In genomic region chr9:120360397-120361177, GRCm38 (mm10) we compare ENCODE assay signal across 9 mouse cellular contexts. TPM values are rescaled to one million over a fixed set of nuclear protein-coding genes. Genes with fewer than 3 reads are reported as not detected.
A peak's percentile ranks its signal among the peaks of the same experiment; 100 is the strongest.
DNase-seq lines count a peak whose midpoint lies in the region; ATAC-seq lines count a peak whose summit lies in the region.
"Had no signal": no experiment of that assay in that cellular context is flagged by ENCODE, and none has a peak within 500 bp of the region (broad histone marks: within the 10 kb centered on the region; RNA-seq: fewer than 3 reads in every experiment).

No protein-coding gene starts in this region.

- peaks cover 11% of the 10 kb centered on the region for H3K4me1 ChIP-seq in megakaryocyte, embryonic 14.5 days
- H3K4me1 ChIP-seq in stomach, embryonic 16.5 days (ENCODE audit: control insufficient read depth, insufficient read depth, low read length): no peaks in the 10 kb centered on the region

- peaks cover 28% of the 10 kb centered on the region for H3K27me3 ChIP-seq in megakaryocyte, embryonic 14.5 days (replicated peaks)
- H3K27me3 ChIP-seq in stomach, embryonic 16.5 days (ENCODE audit: control insufficient read depth, insufficient read depth, low read length): no peaks in the 10 kb centered on the region
- H3K27me3 ChIP-seq: liver, embryonic 15.5 days had no signal

- H3K9ac ChIP-seq in stomach, embryonic 16.5 days (ENCODE audit: low read length): no peak overlapping the region
- H3K9ac ChIP-seq: liver, embryonic 15.5 days had no signal

- H3K4me2 ChIP-seq in stomach, embryonic 16.5 days (ENCODE audit: low read depth, low read length): no peak overlapping the region
- H3K4me2 ChIP-seq: liver, embryonic 15.5 days had no signal

- no peaks in the 10 kb centered on the region for H3K36me3 ChIP-seq in megakaryocyte, embryonic 14.5 days (replicated peaks; ENCODE audit: low read length)
- no peaks in the 10 kb centered on the region for H3K36me3 ChIP-seq in stomach, embryonic 16.5 days (ENCODE audit: control insufficient read depth, insufficient read depth, low read length)
- H3K36me3 ChIP-seq: liver, embryonic 15.5 days had no signal

- peak; percentile 36 for ATAC-seq in frontal cortex, adult (ENCODE audit: low TSS enrichment)
- peak; percentile 54; the same call in 1 of the 2 replicates for ATAC-seq in stomach, embryonic 16.5 days (ENCODE audit: insufficient read depth, low FRiP score)
- no peak for ATAC-seq in activated CD4-positive, CD25-positive, alpha-beta regulatory T cell, adult 4 months

- peak overlapping the region; percentile 7 for H3K4me3 ChIP-seq in megakaryocyte, embryonic 14.5 days (replicated peaks)
- H3K4me3 ChIP-seq in stomach, embryonic 16.5 days (replicated peaks; ENCODE audit: low read length): no peak overlapping the region
- H3K4me3 ChIP-seq: liver, embryonic 15.5 days had no signal

- 43% methylated on average over 14 of the region's 14 CpGs for WGBS in stomach, embryonic 16.5 days

- peak; percentile 47 for DNase-seq in 3134 (ENCODE audit: extremely low read depth, insufficient read length, low spot score)
- DNase-seq in adrenal gland, adult 8-10 months: peak; percentile 85
- DNase-seq in heart, postnatal 10 days: peak; percentile 76 to 81
- peak; percentile 66 to 78 for DNase-seq in layer of hippocampus, postnatal 10 days (ENCODE audit: low spot score in 2 of 2)

- H3K9me3 ChIP-seq in megakaryocyte, embryonic 14.5 days: peaks cover 18% of the 10 kb centered on the region
- H3K9me3 ChIP-seq in stomach, embryonic 16.5 days (replicated peaks; ENCODE audit: control insufficient read depth, low read length): no peaks in the 10 kb centered on the region
- H3K9me3 ChIP-seq: liver, embryonic 15.5 days had no signal

- intact Hi-C loops in heart, postnatal 10 days (cut with DNase I): no loop called here

- peak overlapping the region; percentile 70 for H3K27ac ChIP-seq in stomach, embryonic 16.5 days (ENCODE audit: low read length)
- H3K27ac ChIP-seq: liver, embryonic 15.5 days had no signal

RNA-seq across cellular contexts. Expression of gene Myrip, which starts 59.3 kb away (rescaled TPM):
- 10 to 100 TPM in 1 of 4 experiments, 1 to 10 TPM in 3; 5.5 to 10.8 (median 7.0) TPM for total RNA-seq in adrenal gland, adult 8-10 months (2022)
- total RNA-seq in heart, postnatal 10 days (2021): 1 to 10 TPM; 2.3 to 3.8 TPM
- total RNA-seq in layer of hippocampus, postnatal 10 days (2021): 10 to 100 TPM; 42.8 to 45.5 TPM
- not detected in 2 replicates for polyA plus RNA-seq in megakaryocyte, embryonic 14.5 days (2012; ENCODE audit: insufficient read depth, low replicate concordance)
- 0.12 and 0.30 TPM in 2 replicates for polyA plus RNA-seq in stomach, embryonic 16.5 days (2015; fragmentation: Nextera tagmentation; extraction: Ambion mirVana)
- not detected for polyA plus RNA-seq in activated CD4-positive, CD25-positive, alpha-beta regulatory T cell, adult 4 months (2017; shearing (Covaris generic))
